Mouse (Mus musculus) MN1 (cell line): ENCODE data around the gene Chrm4.

Experiments
- DNase-seq: peaks from one replicate; pipeline ENCODE4 v3.0.0-alpha.2; 2016; ENCODE audit warnings: low spot score

Gene Chrm4

DNA sequence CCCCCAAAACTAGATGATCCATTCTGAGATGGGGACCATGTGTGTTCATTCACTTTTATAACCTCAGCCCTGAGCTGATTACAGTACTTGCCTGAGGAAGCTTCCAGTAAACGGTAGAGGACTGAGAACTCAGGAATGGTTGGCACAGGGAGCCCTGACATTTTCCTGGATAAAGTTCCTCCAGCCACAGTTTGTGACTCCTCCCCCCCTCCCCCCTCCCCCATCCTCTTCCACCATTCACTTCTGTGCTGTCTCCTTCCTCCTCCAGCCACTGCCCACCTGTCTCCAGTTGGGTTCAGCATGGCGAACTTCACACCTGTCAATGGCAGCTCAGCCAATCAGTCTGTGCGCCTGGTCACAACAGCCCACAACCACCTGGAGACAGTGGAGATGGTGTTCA lies at the start of gene Chrm4:
Gene Chrm4, plus strand, starts transcription at position 301 of the 400 bp plus-strand sequence.
- no peak for DNase-seq

DNA sequence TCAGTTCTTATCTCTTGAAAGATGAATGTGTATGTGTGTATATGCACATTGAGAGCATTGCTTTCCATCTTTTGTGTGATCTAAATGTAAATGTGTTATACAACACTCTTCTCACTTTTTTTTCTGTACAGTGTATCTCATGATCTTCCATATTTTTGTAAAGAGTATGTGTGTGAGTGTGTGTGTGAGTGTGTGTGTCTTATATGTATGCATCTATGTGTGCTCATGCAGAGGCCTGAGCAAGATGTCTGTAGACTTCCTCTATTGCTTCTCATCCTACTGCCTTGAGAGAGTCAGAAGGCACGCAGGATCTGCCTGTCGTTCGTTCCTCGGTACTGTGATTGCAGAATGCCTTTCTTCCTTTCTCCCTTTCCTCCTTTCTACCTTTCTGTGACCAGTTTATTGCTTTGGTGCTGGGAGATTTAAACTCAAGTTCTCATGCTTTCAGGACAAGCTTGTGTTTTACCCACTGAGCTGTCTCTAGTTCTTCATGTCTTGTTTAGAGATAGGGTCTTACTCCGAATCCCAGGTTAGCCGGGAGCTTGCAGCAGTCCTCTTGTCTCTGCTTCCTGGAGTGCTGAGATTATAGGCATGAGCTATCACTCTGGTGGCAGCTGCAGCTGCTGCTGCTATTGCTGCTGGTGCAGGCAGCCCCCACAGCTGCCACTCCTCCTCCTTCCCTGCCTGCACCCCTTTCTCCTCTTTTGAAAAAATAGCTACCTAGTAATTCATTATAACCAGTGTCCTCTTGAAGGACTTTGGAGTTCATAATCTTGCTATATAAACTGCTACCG lies 48.5 kb upstream of the Chrm4 start:
- DNase-seq, result no peak

DNA sequence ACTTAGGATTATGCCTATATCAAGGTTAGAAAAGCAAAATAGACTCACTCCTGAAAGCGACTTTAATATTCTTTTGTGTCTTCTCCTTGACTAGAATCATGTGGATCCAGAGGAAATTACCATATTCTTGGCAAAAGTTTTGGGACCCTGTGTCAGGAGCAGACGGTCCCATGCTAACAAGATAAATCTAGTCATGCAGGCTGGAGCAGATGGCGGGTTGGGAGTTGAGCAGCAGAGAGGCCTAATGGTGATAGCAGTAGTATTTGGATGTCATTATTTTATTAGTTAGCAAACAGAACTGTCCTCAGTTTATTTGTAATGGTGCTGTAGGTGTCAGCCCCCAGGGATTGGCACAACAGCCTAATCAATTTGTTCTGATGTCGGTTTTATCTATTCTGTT lies 43.1 kb upstream of the Chrm4 start:
- no peak for DNase-seq

DNA sequence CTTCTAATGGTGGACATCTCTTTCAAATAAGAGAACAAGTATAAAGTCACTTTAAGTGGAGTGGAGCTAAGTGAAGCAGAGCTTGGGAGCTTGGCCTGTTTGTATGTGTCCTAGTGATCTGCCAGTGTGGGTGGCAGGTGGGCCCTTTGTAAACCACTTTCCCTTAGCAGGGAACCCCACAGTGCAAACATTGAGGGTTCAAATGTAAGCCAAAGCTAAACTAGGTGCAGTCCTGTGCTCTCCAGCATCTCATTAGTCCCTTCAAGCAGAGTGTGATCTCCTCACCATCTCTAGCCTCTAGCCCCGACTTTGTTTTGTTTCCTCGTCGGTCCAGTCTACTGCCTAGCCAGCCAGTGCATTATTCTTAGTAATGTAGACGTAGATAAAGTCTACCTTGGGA lies 42.4 kb upstream of the Chrm4 start:
- no peak for DNase-seq

DNA sequence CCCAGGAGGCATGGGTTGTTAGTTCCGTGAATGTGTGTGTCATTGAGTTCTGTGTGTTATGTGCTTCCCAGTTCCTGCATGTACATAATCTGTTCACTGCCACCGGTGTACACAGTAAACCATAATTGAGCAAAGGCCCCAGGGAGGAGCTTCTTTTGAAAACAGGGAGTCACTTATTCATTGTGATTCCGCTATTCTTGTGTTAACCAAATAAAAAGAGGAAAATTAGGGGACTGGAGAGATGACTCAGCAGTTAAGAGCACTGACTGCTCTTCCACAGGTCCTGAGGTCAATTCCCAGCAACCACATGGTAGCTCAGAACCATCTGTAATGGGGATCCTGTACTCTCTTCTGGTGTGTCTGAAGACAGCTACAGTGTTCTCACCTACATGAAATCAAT lies 32.3 kb upstream of the Chrm4 start:
- no peak for DNase-seq

DNA sequence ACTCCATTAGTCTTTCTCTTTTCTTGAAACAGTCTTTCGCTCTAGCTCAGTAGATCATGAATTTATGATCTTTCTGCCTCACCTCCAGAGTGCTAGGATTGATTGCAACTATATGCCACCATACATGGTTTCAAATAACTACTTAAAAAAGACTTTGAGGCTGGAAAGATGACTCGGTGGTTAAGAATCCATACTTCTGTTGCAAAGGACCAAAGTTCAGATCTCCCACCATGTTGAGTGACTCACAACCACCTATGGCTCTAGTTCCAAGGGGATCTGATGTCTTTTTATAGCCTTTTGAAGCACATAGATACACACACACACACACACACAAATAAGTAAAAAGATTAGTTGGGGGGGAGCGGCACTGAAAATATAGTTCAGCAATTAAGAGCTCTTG lies 31.6 kb upstream of the Chrm4 start:
- no peak for DNase-seq

DNA sequence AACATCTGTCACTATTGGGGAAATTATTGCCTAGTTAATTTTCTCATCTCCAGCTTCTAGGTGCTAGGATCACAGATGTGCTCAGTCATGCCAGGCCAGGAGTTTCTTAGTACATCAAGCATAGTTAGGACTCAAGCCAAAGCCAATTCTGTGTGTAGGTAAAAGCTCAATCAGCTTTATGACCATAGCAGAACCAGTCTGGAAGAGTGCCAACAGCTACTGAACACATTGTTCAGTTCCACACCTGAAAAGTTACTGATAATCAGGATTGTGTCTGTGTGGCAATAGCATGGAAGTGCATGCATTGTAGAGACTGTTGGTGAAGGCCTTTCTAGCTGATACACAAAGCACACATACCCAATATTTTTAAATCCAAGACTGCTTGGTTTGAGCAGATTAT lies 29.1 kb upstream of the Chrm4 start:
- DNase-seq, result no peak

DNA sequence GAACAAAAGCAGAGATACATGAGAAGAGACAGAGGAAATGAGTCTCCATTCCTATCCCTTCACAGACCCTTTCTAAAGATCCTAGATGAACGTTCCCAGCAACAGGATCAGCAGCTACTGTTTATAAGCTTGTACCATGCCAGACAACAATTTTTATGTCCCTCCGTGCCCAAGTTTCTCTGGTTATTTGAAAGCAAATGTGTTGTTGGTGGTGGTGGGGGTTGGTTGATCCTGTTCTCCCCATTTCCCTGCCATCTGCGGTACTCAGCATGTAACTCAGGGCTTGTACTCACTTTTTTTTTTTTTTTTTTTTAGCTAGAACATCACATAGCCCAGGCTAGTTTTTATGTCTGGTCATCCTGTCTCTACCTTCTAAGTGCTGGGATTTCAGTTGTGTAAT lies 27.9 kb upstream of the Chrm4 start:
- no peak for DNase-seq

DNA sequence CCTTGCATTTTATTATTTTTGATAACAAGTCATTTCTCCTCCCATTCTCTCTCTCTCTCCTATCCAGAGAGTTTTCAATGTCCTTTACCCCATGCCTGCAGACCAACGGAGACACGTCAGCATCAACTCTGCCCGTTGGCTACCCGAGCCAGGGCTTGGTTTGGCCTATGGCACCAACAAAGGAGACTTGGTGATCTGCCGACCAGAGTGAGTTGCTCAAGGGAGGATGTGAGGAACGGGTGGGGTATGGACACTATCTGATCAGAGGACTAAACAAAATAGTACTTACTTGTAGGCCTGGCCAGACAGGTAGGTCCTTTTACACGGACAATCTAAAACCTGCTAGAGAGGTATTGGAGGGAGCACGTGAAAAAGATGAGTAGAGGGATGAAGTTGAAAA lies 26.6 kb upstream of the Chrm4 start:
- no peak for DNase-seq

DNA sequence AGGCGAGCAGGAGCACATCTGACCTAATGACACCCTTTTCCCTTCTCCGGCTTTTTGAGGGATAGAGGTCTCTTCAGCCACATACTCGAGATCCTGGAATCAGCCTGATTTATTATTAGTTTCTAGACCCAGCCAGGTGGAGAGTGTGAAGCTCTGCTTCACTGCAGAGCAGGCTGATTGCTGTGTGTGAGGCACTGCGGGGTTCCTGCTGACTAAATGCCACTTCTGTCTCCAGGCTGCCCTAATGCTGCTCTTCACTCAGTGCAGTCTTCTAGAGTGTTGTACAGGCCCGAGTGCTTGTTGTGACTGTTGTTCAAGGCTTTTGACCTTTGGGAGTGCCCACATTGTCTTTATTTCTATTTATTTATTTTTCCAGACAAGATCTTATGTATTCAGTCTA lies 24.7 kb upstream of the Chrm4 start:
- DNase-seq, result no peak

DNA sequence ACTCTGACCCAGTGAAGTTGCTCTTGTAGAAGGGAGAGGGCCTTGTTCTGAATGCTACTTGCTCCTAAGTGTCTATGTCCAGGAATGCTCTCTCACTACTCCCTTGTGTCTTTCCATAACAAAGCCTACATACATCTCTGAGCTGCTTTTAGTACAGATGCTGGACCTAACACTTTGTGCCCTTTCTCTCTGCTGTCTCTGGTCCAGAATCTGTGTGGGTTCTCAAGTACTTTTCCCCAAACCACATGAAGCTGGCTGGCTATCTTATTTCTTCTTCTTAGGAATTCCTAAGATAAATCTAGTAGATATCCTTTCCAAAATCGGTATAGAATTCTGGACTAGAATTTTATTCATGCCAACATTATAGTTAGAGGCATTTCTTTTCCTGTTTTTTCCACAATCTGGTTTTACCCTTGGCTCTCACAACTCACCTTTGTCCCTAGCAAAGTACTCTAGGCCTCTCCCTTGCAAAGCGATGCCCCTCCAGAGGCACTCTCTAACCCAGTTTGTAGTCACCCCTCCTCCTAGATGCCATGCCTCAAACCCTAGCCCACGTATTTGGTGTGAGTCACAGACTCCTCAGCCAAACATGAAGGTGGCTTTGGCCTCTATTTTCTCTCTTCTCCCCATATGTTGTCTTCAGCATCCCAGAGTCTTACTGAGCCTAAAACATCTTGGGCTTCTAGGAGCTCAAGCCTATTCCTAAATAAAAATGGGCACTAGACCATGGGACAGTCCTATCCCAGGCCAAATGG lies 23.7 kb upstream of the Chrm4 start:
- DNase-seq, result no peak

DNA sequence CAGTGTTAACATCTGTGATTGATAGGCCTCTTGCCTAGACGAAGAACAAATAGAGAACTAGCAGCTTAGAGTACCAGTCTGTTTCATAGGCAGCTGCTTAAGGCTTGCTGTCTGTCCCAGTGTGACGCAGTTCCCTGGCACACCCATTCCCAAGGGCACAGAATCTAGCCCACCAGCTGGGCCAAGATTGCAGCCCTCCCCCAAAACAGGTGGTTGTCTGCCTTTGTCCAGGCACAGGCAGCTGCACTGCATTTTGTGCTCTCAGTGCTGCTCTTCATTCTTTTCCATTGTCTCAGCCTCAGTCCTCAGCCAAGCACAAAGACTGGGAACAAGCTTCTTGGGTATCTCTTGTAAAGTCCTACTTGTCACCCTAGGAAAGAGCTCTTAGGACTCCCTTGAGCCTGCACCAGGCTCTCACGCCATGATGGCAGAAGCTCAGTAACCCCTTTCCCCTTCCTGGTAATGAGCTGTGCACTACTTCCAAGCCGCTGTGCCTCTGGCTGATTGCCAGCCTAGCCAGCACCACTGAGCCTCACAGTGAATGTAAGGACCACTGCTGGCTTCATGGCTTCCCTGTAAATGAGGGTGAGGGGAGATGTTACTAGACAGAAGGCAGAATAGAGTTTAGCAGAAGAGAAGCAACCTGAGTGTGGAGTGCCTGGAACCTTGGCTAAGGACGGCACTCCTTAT lies 22.3 kb upstream of the Chrm4 start:
- DNase-seq, result no peak

DNA sequence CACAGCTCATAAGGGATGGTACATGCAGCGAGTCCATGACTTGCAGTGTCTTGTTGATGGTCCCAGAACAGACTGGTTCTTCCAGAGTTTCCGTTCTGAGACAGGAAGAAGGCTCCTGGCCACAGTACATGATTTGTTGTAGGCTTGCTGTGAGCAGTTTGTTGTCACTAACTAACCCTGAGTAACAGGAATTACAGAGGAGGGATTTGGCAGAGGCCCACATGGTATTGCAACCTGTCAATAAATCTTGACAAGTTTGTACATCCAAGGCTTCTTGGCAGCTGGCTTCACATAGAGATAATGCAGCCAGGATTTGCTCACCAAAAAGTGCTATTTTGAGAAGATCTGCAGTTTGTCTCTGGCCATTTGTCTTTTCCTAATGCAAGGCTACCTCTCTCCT lies 20.9 kb upstream of the Chrm4 start:
- DNase-seq, result no peak

DNA sequence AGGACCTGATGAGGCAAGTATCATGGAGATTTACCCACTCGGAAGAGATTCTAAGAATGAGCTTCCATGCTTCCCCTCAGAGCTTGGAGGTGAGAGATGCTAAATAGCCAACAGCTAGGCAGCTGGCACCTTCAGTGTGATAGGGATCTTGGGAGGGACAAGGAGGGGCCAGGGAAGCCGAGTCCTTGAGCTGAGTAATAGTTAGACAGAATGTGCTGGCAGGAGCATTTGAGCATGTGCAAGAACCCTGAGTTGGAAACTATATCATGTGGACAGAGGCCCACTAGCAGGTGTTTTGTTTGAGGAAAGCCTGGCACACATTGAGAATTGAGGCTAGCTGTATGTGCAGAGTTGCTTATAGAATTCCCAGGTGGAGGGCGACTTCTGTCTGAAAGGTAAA lies 14.4 kb upstream of the Chrm4 start:
- DNase-seq, result peak; percentile 40

DNA sequence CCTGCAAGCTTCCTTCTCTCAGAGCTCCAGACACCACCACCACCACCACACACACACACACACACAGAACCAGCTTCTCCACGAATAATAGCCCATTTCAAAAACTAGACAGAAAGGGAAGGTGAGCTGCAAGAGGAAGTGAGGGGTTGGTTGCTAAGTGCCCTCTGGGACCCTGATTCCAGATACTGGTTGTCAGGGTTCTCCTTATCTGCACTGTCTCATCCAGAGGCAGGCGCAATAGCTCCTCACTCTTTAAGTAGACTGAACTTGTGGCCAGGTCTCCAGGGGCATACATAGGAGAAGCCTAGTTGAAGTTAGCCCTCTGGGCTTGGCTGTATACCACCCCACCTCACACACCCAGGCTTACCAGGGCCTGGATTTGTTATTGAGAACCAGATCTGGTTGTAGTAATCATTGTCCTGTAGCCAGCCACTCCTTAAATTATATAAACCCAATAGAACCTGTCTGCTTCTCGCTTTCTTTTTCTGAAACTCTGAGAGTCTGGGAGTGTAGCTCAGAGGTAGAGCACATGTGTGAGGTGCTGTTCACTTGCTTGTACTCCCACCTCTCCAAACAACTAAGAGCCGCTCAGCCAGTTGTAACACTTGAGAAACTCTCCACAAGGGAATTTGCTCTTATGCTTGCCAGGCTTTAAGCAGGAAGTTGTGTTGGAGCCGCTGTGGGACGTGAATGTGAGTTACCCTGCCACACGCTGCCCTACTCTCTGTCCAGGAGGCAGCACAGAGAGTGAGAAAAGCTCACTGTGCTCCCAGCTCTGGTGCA lies 13.5 kb upstream of the Chrm4 start:
- no peak for DNase-seq

DNA sequence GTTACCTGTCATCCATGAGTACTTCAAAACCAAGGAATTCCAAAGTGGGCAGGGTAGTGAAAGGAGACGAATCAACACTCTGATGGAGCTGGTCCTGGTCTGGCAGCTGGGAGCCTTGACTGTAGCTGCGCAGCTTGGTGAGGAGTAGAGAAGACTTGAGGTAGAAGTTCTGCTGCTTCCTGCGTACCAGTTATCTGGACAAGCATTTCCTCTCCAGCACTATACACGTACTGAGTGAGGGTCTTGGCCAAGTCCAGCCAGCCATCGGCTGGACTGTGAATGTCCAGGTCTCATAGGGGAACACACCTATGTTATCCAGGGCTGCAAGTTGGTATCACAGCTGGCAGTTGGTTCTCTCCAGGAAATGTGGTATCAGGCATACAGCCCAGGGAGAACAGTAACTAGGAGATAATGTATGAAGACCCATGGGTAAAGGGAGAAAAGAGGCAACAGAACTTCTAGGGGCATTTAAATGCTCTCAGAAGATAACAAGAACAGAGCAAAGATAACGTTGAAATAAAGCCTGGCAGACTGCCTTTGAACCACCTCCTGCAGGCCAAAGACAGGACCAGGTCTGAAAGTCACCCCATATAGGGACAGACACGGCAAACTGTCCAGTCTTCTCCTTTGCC lies 10.6 kb upstream of the Chrm4 start:
- no peak for DNase-seq

DNA sequence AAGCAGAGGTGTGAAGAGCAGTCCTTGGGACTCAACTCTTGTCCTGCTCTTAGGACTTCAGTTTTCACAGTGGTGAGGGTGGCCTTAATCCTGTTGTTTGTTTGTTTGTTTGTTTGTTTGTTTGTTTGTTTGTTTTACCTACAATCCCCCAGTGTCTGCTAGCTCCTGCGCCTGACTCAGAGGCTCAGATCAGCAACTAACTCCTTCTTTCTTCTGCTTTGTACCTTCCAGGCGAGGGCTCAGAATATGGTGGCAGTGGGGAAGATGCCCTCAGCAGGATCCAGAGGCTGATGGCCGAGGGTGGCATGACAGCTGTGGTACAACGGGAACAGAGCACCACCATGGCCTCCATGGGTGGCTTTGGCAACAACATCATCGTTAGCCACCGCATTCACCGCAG lies 10.0 kb upstream of the Chrm4 start:
- no peak for DNase-seq

DNA sequence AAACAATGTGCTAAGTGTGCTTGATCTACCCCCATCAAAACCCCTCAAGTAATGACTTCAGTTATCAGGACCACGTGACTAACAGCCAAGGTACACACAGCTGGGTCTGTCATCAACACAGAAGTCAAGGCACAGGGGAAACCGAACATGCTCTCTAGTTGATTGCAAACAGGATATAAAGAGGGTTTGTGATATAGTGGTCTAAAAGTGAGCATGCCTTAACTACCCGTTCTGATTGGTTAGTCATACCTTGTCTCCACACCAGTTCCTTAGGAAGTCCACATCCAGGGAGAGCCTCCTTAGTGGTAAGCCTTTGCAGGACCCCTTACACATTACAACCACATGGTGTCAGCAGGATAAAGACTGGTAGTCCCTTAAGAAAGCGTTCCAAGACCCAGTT lies 6.9 kb upstream of the Chrm4 start:
- DNase-seq, result no peak

DNA sequence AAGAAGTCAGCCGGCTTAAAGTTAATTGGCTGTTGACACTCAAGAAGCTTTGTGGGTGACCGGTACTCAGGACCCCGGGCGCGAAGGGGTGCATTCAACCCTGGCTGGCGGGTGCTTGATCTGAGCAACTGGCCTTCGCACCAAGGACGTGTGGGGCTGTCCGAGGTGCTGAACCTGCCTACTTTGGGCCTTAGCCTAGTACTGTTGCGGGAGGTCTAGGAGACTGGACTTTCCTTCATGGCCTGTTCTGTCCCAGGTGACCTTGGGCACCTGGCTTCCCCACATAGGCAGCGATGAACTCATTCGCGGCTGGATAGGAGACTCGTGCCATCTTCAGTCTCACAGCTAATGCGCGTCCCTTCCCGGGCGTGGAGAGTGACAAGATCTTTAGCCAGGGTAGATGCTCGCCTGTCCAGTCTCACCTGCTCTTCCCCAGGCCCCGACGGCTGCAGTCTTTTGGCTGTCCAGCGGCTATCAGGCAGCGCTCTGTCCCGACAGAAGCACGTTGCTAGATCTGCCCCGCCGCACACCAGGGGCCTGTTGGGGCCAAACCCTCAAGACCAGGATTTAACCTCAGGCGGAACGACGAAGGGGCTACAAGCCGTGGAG lies 5.8 kb upstream of the Chrm4 start:
- DNase-seq, result peak; percentile 30

DNA sequence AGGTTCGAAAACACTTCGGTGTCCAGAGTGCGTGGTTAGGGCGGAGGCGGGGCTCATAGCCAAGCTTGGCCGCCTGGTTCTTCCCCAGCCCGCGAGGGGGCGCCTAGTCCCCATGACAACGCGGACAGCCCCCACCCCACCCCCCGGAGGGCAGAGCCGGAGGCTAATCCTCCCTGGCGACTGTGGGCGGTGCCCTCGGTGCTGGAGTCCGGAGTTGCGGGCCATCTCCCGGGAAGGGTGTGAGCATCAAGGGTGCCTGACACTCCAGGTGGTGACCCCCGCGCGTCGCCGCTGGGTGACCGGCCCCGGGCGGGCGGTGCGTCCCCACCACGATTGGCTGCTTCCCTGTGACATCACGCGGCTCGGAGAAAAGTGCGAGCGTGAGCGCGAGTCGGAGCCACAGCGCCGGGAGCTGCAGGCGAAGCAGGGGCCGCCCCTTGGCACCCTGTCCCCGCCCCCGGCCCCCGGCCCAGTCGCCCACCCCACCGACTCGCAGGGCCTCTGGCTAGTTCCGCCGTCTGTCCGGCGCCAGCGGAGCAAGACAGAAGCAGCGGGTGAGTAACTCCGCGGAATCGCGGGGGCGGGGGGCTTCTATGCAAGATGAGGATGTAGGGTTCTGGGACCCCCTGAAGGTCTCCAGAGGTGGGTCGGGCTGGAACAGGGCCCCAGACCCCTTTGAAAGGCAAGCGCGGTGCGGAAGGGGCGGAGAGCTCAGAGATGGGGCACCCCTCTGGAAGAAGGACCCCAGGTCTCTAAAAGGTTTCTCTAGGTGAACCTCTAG lies 5.1 kb upstream of the Chrm4 start:
- peak; percentile 91 for DNase-seq
